ENCODE assay signal across 7 mouse cellular contexts in the genomic region with DNA sequence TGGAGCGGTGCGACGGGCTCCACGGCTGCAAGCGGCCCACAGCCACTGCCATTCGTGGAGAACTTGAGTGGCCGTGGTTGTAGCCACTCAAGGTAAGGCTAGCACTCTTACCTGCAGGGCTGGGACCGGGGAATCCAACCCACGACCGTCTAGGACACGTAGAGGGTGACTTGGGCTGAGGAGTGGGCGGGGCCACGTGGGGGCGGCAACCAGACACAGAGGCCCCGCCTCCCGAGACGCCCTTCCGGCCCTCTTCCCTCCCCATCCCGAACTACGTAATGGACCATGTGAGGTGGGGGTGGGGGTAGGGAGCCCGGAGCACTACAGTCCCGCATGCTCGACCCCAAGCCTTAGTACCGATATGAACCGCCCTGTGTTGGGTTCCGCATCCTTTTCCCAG.
DNase-seq lines count a peak whose midpoint lies in the region; ATAC-seq and TF ChIP-seq lines count a peak whose summit lies in the region.

No protein-coding gene starts in this region.

- WGBS in forebrain, embryonic 10.5 days = 2% methylated on average over 26 of the region's 26 CpGs
- WGBS in hindbrain, postnatal 0 days = 7% methylated on average over 26 of the region's 26 CpGs
- 4% methylated on average over 25 of the region's 26 CpGs for WGBS in limb, embryonic 14.5 days
- WGBS in midbrain, embryonic 13.5 days = 4% methylated on average over 26 of the region's 26 CpGs

- TF ChIP-seq POLR2A in limb, embryonic 14.5 days (IDR thresholded peaks at IDR 0.05; ENCODE audit: borderline replicate concordance, extremely low read depth, insufficient read depth, insufficient read length) = no peak

- DNase-seq in ES-E14 (ENCODE audit: low read depth, low spot score) = peak; percentile 82
- DNase-seq in adrenal gland, postnatal 14 days = peak; percentile 92
- peak; percentile 78 for DNase-seq in forebrain, embryonic 10.5 days (ENCODE audit: extremely low spot score, low spot score)
- DNase-seq in hindbrain, postnatal 0 days (ENCODE audit: low spot score) = peak; percentile 82
- DNase-seq in limb, embryonic 14.5 days (ENCODE audit: low spot score) = peak; percentile 78
- peak; percentile 75 for DNase-seq in splenic B cell, adult 2 months (ENCODE audit: low read depth, low spot score)

- no peaks in the 10 kb centered on the region for H3K9me3 ChIP-seq in ES-E14 (ENCODE audit: control insufficient read depth, insufficient read depth, low read depth, low read length)
- H3K9me3 ChIP-seq in forebrain, embryonic 10.5 days = peaks cover 13% of the 10 kb centered on the region; the same call in 1 of the 2 replicates
- no peaks in the 10 kb centered on the region for H3K9me3 ChIP-seq in hindbrain, postnatal 0 days (ENCODE audit: low read length)
- 0 out of 2 replicates have a peak, but pooled peaks cover 3% of the 10 kb centered on the region for H3K9me3 ChIP-seq in limb, embryonic 14.5 days (ENCODE audit: control insufficient read depth, low read length)
- H3K9me3 ChIP-seq in midbrain, embryonic 13.5 days = 0 out of 2 replicates have a peak, but pooled peaks cover 4% of the 10 kb centered on the region

- no peaks in the 10 kb centered on the region for H3K36me3 ChIP-seq in ES-E14 (ENCODE audit: control insufficient read depth, insufficient read depth, low read length, poor library complexity, severe bottlenecking)
- peaks cover 17% of the 10 kb centered on the region for H3K36me3 ChIP-seq in forebrain, embryonic 10.5 days (replicated peaks)
- no peaks in the 10 kb centered on the region for H3K36me3 ChIP-seq in hindbrain, postnatal 0 days (ENCODE audit: insufficient read depth, low read length)
- peaks cover 8% of the 10 kb centered on the region for H3K36me3 ChIP-seq in limb, embryonic 14.5 days (ENCODE audit: control insufficient read depth, insufficient read depth, low read length)
- peaks cover 15% of the 10 kb centered on the region for H3K36me3 ChIP-seq in midbrain, embryonic 13.5 days
- no peaks in the 10 kb centered on the region for H3K36me3 ChIP-seq in splenic B cell, adult 2 months (ENCODE audit: control insufficient read depth, insufficient read depth, low read length, poor library complexity, severe bottlenecking)

- H3K4me2 ChIP-seq in hindbrain, postnatal 0 days (ENCODE audit: low read depth, low read length) = peak overlapping the region; percentile 57
- H3K4me2 ChIP-seq in limb, embryonic 14.5 days (replicated peaks; ENCODE audit: low read depth, low read length, severe bottlenecking) = peak overlapping the region; percentile 47
- H3K4me2 ChIP-seq in midbrain, embryonic 13.5 days (replicated peaks) = peak overlapping the region; percentile 54

- peak; percentile 94 for ATAC-seq in hindbrain, postnatal 0 days
- ATAC-seq in limb, embryonic 14.5 days (ENCODE audit: low FRiP score, low read depth) = peak; percentile 94
- ATAC-seq in midbrain, embryonic 13.5 days = peak; percentile 94

- H3K9ac ChIP-seq in ES-E14 (ENCODE audit: insufficient read depth, low read depth, low read length, poor library complexity, severe bottlenecking) = peak overlapping the region; percentile 73
- H3K9ac ChIP-seq in hindbrain, postnatal 0 days (replicated peaks; ENCODE audit: low read length) = peak overlapping the region; percentile 37
- peak overlapping the region; percentile 41 for H3K9ac ChIP-seq in limb, embryonic 14.5 days (ENCODE audit: low read depth, low read length, severe bottlenecking)
- no peak overlapping the region for H3K9ac ChIP-seq in midbrain, embryonic 13.5 days (replicated peaks)

- H3K27ac ChIP-seq in ES-E14 (ENCODE audit: insufficient read depth, low read depth, low read length, poor library complexity, severe bottlenecking) = no peak overlapping the region
- H3K27ac ChIP-seq in forebrain, embryonic 10.5 days = peak overlapping the region; percentile 80
- H3K27ac ChIP-seq in hindbrain, postnatal 0 days = no peak overlapping the region
- 0 out of 2 replicates have a peak overlapping the region, but pooled peaks have one; percentile 33 for H3K27ac ChIP-seq in limb, embryonic 14.5 days (replicated peaks; ENCODE audit: low read depth, low read length)
- H3K27ac ChIP-seq in midbrain, embryonic 13.5 days = no peak overlapping the region

- peaks cover 6 to 12% of the 10 kb centered on the region in 2 experiments for H3K4me1 ChIP-seq in ES-E14 (ENCODE audit: control insufficient read depth in 2 of 2, insufficient read depth in 2 of 2, low read length in 2 of 2, poor library complexity in 1 of 2)
- H3K4me1 ChIP-seq in forebrain, embryonic 10.5 days = peaks cover 17% of the 10 kb centered on the region
- H3K4me1 ChIP-seq in hindbrain, postnatal 0 days (ENCODE audit: insufficient read depth, low read length) = no peaks in the 10 kb centered on the region
- H3K4me1 ChIP-seq in limb, embryonic 14.5 days (ENCODE audit: control insufficient read depth, insufficient read depth, low read length) = no peaks in the 10 kb centered on the region; the same call in 1 of the 2 replicates
- peaks cover 11% of the 10 kb centered on the region; the same call in 1 of the 2 replicates for H3K4me1 ChIP-seq in midbrain, embryonic 13.5 days (replicated peaks)

- no peaks in the 10 kb centered on the region for H3K27me3 ChIP-seq in forebrain, embryonic 10.5 days (ENCODE audit: poor library complexity, severe bottlenecking)
- H3K27me3 ChIP-seq in hindbrain, postnatal 0 days (ENCODE audit: insufficient read depth, low read length) = no peaks in the 10 kb centered on the region
- no peaks in the 10 kb centered on the region for H3K27me3 ChIP-seq in limb, embryonic 14.5 days (ENCODE audit: control insufficient read depth, insufficient read depth, low read length)
- H3K27me3 ChIP-seq in midbrain, embryonic 13.5 days = no peaks in the 10 kb centered on the region
- no peaks in the 10 kb centered on the region for H3K27me3 ChIP-seq in splenic B cell, adult 2 months (ENCODE audit: control insufficient read depth, insufficient read depth, low read length, poor library complexity, severe bottlenecking)

- peak overlapping the region; percentile 75 to 77 for H3K4me3 ChIP-seq in ES-E14 (ENCODE audit: insufficient read depth in 1 of 2, low read depth in 1 of 2, low read length in 2 of 2, poor library complexity in 1 of 2, severe bottlenecking in 1 of 2)
- peak overlapping the region; percentile 58 for H3K4me3 ChIP-seq in forebrain, embryonic 10.5 days
- H3K4me3 ChIP-seq in hindbrain, postnatal 0 days (ENCODE audit: low read length) = peak overlapping the region; percentile 31
- peak overlapping the region; percentile 37 for H3K4me3 ChIP-seq in limb, embryonic 14.5 days (replicated peaks; ENCODE audit: low read length)
- peak overlapping the region; percentile 30 for H3K4me3 ChIP-seq in midbrain, embryonic 13.5 days (replicated peaks)

- in situ Hi-C loops in ES-E14 (cut with MboI; ENCODE audit: low sequenced_read_pairs in 2 of 2, unreplicated experiment in 2 of 2) = no loop called here

- TF ChIP-seq CTCF in hindbrain, postnatal 0 days (IDR thresholded peaks at IDR 0.05; ENCODE audit: low read depth) = no peak

TF ChIP-seq in ES-E14, 5 proteins besides CTCF, POLR2A, EP300 and RAD21:
- TF ChIP-seq MAFK (IDR thresholded peaks at IDR 0.05; ENCODE audit: insufficient read depth, low read depth, low read length) = no peak

Comparison
In these comparisons a context has a peak if more than half of its experiments do, and no peak if none do; other contexts are left out.
1. H3K27ac ChIP-seq: peak in forebrain, embryonic 10.5 days (single experiment) and limb, embryonic 14.5 days (single experiment); none in ES-E14 (single experiment), hindbrain, postnatal 0 days (single experiment) and midbrain, embryonic 13.5 days (single experiment).
2. Peak in every context shown above with its lines, with median percentiles within 50 percentile points of each other: DNase-seq, H3K4me3 ChIP-seq, ATAC-seq and H3K4me2 ChIP-seq.